Mouse (Mus musculus) heart, adult 2 months (tissue): ENCODE data around the gene Fn3k. TPM values are rescaled to one million over a fixed set of nuclear protein-coding genes. Genes with fewer than 3 reads are reported as not detected.

Experiments
- DNase-seq, 2 experiments: peaks; one replicate each; pipeline ENCODE4 v3.0.0; 2021
- H3K27ac ChIP-seq: fragments of 200-600 bp; 2 replicates; pipeline ENCODE4 v1.8.1; 2022
- H3K27me3 ChIP-seq: fragments of 200-500 bp; 2 replicates; pipeline ENCODE4 v1.6.1; 2012; ENCODE audit warnings: mild to moderate bottlenecking, low read length, inconsistent platforms, mixed read lengths; ENCODE audit not compliant: control insufficient read depth, insufficient read depth
- H3K36me3 ChIP-seq: fragments of 200-500 bp; 2 replicates; pipeline ENCODE4 v1.6.1; 2012; ENCODE audit warnings: low read length, inconsistent platforms; ENCODE audit not compliant: control insufficient read depth, insufficient read depth
- H3K4me1 ChIP-seq: fragments of 200-500 bp; 2 replicates; pipeline ENCODE4 v1.6.1; 2011; ENCODE audit warnings: low read length; ENCODE audit not compliant: control insufficient read depth, insufficient read depth
- H3K4me3 ChIP-seq: fragments of 200-600 bp; 2 replicates; pipeline ENCODE4 v1.8.1; 2022
- H3K79me2 ChIP-seq: fragments of 200-500 bp; replicated peaks from 2 replicates; pipeline ENCODE4 v1.6.1; 2012; ENCODE audit warnings: mild to moderate bottlenecking, inconsistent platforms, low read length, moderate library complexity, mixed read lengths; ENCODE audit not compliant: control insufficient read depth, insufficient read depth
- H3K9ac ChIP-seq: fragments of 200-500 bp; 2 replicates; pipeline ENCODE4 v1.6.1; 2012; ENCODE audit warnings: low read depth, mild to moderate bottlenecking, control low read depth, inconsistent platforms, low read length, mixed read lengths
- CTCF ChIP-seq: fragments of 200-600 bp; IDR thresholded peaks from 2 replicates; pipeline ENCODE4 v1.8.1; 2022; ENCODE audit warnings: antibody characterized with exemption, mild to moderate bottlenecking, moderate library complexity
- EP300 ChIP-seq: fragments of 200-500 bp; IDR thresholded peaks from 2 replicates; pipeline ENCODE4 v1.6.1; 2011; ENCODE audit warnings: low read depth, low read length, control low read depth; ENCODE audit not compliant: insufficient read depth
- POLR2A ChIP-seq: fragments of 200-500 bp; IDR thresholded peaks from 2 replicates; pipeline ENCODE4 v1.6.1; 2011; ENCODE audit warnings: mild to moderate bottlenecking, low read depth, low read length, control low read depth; ENCODE audit not compliant: insufficient read depth
- WGBS: fragments of 180-500 bp; shearing (Covaris S2); methylation state at CpG from one replicate; pipeline ENCODE4 v1.1.7; 2018; 5-methylcytosine and 5-hydroxymethylcytosine counted together
- intact Hi-C: fragments of 180-260 bp; cut with DNase I; formaldehyde crosslinking; loops from one replicate; pipeline ENCODE4 v1.15.1; 2025
- polyA plus RNA-seq: library from polyadenylated mRNA; depleted of rRNA; stranded (reverse); fragments of >200 nt; gene quantifications from 2 replicates; pipeline ENCODE4 v1.2.3, GENCODE M21; 2012
- total RNA-seq, 2 experiments: library from RNA; stranded (reverse); gene quantifications; 2 replicates each; pipeline ENCODE4 v1.2.3; 2021

Fn3k gene
- total and polyA plus RNA-seq, 3 experiments: 20.4 to 26.3 (median 23.6) TPM

DNA sequence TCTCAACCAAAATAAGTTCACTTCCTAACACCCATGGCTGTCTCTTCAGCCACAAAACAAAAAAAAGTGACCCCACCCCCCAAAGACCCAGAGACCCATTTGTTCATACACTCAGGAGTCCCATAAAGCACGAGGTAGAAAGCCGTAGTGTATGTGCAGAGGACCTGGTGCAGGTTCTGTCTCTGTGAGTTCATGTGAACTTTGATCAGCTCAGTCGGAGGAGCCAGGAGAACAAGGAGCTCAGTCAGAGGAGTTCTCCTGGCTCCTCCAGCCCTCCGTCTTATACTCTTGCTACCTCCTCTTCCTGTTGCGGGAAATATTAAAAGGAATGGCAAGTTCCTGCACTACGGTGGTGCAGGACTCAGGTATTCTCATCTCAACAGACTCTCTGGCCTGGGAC, 32.7 kb downstream of the Fn3k start:
- Histone ChIP-seq H3K27me3 (no peaks in the 10 kb centered on the region), H3K27ac (no peak overlapping the region), H3K4me3 (no peak overlapping the region), H3K36me3 (no peaks in the 10 kb centered on the region), H3K79me2 (no peaks in the 10 kb centered on the region), H3K9ac (no peak overlapping the region), H3K4me1 (no peaks in the 10 kb centered on the region)
- no peak for TF ChIP-seq POLR2A
- TF ChIP-seq EP300: no peak
- no peak for TF ChIP-seq CTCF
- DNase-seq: no peak
- intact Hi-C loops: no loop called here
- WGBS: 95% methylated on average over 6 of the region's 6 CpGs

- intact Hi-C loops: loop anchor here (10.0 kb wide), 2 partner anchors 150 to 260 kb away; no protein-coding TSS in a partner anchor
- no peak for DNase-seq
- no peaks in the 10 kb centered on the region for H3K36me3 ChIP-seq
- H3K9ac ChIP-seq: no peak overlapping the region
- no peak overlapping the region for H3K4me3 ChIP-seq
- no peaks in the 10 kb centered on the region for H3K4me1 ChIP-seq
- H3K79me2 ChIP-seq: no peaks in the 10 kb centered on the region
- no peak for TF ChIP-seq CTCF
- TF ChIP-seq POLR2A: no peak
- no peak for TF ChIP-seq EP300
- no peaks in the 10 kb centered on the region for H3K27me3 ChIP-seq
- no peak overlapping the region for H3K27ac ChIP-seq
- 57% methylated on average over 3 of the region's 3 CpGs for WGBS
Measured at GRCm38 (mm10) chr11:121474831-121475230, 40.1 kb downstream of the Fn3k start.

DNA sequence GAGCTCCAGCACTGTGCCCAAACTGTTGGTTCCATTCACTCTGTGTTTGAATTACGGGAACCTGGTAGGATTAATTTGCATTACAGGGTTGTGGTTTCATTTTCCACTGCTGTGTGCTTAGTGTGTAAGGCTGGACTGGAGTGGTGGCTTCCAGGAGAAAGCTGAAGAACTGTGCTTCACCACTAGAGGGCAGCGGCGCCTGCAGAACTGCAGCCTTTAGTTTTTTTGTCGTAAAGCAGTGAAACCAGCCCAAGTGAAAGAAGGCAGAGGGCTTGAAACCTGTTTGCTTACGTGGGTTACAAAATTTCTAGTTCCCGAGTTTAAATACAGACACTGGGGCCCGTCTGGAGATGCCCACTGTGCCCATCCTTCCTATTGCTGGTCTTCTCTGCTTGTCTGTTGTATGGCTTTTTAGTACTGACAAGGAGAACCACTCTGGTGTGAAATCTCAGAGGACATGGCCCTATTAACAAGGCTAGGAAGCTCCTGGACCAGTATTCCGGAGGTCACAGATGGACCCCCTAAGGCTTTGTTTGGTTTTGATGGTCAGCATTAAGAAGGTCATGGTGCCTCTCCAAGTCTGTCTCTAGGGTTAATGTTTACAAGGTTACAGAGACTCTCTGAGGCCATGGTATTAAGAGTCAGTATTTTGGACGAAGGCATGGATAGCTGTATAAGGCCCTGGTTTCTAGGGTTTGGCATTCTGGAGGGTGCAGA, 41.1 kb downstream of the Fn3k start:
- intact Hi-C loops: loop anchor here (1.0 to 10.0 kb wide), 3 partner anchors 149 to 332 kb away; no protein-coding TSS in a partner anchor
- TF ChIP-seq EP300: peak; percentile 67; the same call in 1 of the 2 replicates
- TF ChIP-seq CTCF: peak; percentile 98
- TF ChIP-seq POLR2A: no peak
- WGBS: 30% methylated on average over 9 of the region's 9 CpGs

DNA sequence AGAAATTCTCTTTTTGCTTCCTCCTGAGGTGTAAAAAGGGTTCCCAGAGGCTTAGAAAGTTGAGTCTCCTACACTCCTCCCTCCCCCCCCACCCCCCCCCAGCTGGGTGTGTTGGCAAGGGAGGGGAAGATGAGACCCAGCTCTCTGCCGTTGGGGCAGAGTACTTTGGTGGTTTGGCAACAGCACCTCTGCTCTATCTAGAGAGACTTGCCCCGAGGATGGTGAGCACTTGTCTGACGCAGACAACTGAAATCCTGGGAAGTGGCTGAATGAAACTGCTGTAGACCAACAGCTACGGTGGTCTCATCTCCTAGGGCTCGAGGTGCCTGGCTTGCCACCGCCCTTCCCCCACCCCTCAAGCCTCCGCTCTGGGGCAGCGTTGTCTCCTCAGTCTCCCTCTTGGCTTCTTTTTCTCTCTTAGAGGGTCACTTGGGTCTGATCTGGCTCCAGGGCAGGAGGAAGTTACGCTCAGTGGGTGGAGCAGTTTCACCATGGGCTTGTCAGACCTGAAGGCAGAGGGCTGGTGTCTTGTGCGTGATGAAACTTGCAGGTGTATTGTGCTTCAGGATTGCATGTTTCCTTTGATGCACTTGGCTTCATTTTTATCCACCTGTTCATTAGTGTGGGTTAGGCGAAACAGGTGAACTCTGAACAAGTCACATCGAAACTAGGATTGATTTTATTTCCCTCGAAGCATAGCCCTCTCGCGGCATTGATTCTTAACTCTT, 44.9 kb downstream of the Fn3k start:
- intact Hi-C loops: loop anchor here (10.0 kb wide), 2 partner anchors 145 to 255 kb away; no protein-coding TSS in a partner anchor
- DNase-seq: no peak

More for the DNA sequence above, 41.1 kb downstream of the Fn3k start:
- Histone ChIP-seq H3K9ac (no peak overlapping the region), H3K27me3 (no peaks in the 10 kb centered on the region), H3K79me2 (no peaks in the 10 kb centered on the region), H3K4me1 (no peaks in the 10 kb centered on the region), H3K4me3 (no peak overlapping the region), H3K36me3 (no peaks in the 10 kb centered on the region), H3K27ac (no peak overlapping the region)
- DNase-seq: peak; percentile 58 to 74

GRCm38 (mm10) chr11:121481129-121481528, 46.4 kb downstream of the Fn3k start:
- H3K79me2 ChIP-seq: no peaks in the 10 kb centered on the region
- H3K27me3 ChIP-seq: no peaks in the 10 kb centered on the region
- DNase-seq: no peak
- H3K27ac ChIP-seq: no peak overlapping the region
- 91% methylated on average over 2 of the region's 2 CpGs for WGBS
- no peaks in the 10 kb centered on the region for H3K36me3 ChIP-seq
- H3K4me1 ChIP-seq: no peaks in the 10 kb centered on the region
- intact Hi-C loops: no loop called here
- TF ChIP-seq POLR2A (no peak), EP300 (no peak), CTCF (no peak)
- H3K9ac ChIP-seq: no peak overlapping the region
- H3K4me3 ChIP-seq: no peak overlapping the region

More for the DNA sequence above, 44.9 kb downstream of the Fn3k start:
- H3K9ac ChIP-seq: no peak overlapping the region
- TF ChIP-seq EP300 (no peak), CTCF (no peak), POLR2A (no peak)
- 88% methylated on average over 15 of the region's 15 CpGs for WGBS
- H3K4me3 ChIP-seq: no peak overlapping the region
- no peaks in the 10 kb centered on the region for H3K27me3 ChIP-seq
- no peak overlapping the region for H3K27ac ChIP-seq
- H3K4me1 ChIP-seq: no peaks in the 10 kb centered on the region
- H3K79me2 ChIP-seq: no peaks in the 10 kb centered on the region
- no peaks in the 10 kb centered on the region for H3K36me3 ChIP-seq

DNA sequence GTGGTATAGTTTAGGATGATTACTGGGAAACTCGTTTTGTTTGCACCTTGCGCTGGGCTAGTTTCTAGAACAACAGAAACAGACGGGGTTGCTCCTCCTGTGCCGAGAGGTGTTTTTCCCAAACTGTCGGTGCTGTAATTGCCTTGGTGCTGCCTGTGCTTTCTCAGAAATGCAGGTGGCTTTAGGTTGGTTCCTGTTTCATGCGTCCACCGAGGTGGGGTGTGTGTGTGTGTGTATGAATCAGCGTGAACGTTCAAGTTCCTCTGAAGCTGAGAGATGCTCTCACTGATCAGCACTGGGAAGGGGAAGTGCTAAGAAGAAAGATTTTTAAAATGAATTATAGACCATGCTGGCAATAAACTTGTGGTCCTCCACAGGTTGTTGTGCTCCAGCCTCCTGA, 51.2 kb downstream of the Fn3k start:
- Histone ChIP-seq H3K4me1 (no peaks in the 10 kb centered on the region), H3K27ac (no peak overlapping the region), H3K27me3 (no peaks in the 10 kb centered on the region), H3K9ac (no peak overlapping the region), H3K79me2 (no peaks in the 10 kb centered on the region), H3K36me3 (no peaks in the 10 kb centered on the region), H3K4me3 (no peak overlapping the region)
- 84% methylated on average over 9 of the region's 9 CpGs for WGBS
- TF ChIP-seq CTCF: no peak
- no peak for TF ChIP-seq POLR2A
- TF ChIP-seq EP300: no peak
- no peak for DNase-seq
- intact Hi-C loops: no loop called here
